Mouse (Mus musculus): ENCODE results near the gene Eps8l1.
A peak's percentile ranks its signal among the peaks of the same experiment; 100 is the strongest.

Eps8l1 gene

DNA sequence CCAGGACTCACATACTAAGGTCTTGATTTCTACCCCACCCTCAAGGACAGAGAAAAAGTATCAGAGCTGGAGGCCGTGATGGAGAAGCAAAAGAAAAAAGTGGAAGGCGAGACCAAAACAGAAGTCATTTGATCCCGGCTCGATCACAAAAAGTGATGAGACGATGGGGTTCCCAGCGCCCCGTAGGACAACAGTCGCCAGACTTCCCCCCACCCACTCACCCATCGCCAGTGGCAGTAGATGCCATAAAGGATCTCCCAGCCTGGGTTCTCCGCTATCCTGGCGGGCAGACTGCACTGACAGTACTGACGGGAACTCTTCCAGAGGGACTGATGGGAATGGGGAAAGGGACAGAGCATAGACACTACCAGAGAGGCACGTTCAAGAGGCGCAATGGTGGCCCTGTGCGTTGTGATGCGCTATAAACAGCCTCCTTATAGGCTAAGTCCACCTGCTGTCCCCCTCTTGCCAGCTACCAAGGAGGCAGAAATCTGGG is 18.4 kb downstream of the Eps8l1 start:
- DNase-seq: no peak

- DNase-seq: peak; percentile 50
These were observed 19.2 kb downstream of the Eps8l1 start for GRCm38 (mm10) chr7:4479674-4480073.

DNA sequence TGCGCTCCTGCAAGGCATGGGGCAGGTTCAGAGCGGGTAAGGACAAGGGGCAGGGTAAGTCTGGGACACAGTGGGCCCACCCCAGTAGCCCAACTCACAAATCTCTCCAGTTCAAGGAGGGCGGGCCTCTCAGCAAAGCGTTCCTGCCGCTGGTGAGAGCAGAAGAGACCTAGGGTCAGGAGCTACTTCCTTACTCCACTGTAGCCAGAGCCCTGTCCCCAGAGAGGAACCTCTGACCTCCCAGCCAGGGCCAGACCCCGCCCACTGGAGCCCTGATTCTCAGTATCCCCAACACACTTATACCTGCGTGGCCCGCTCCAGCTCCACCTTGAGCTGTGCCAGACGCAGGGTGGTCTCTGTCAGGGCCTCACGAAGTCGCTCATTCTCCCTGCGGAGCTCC is 21.8 kb downstream of the Eps8l1 start:
- DNase-seq: no peak

GRCm38 (mm10) chr7:4491308-4491707 is 30.8 kb downstream of the Eps8l1 start:
- DNase-seq: no peak

GRCm38 (mm10) chr7:4492284-4493224 is 32.1 kb downstream of the Eps8l1 start:
- peak; percentile 37 for DNase-seq

- DNase-seq: no peak
These were observed 33.5 kb downstream of the Eps8l1 start for GRCm38 (mm10) chr7:4493991-4494390.

DNA sequence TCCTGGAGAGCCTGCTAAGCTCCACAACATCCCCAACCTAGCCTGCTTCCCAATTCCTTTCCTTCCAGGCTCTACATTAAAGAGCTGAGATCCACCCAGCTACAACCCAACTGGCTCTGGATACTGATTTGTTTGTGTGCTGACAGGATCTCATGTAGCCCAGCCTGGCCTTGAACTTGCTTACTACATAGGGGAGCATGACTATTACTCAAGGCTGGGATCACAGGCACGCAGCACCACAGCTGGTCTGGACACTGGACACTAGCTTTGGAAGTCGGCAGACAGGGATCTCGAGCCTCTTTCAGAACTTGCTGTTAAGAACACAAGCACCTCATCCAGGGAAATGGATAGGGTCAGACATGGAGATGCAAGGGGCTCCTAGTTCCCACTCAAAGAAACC is 36.0 kb downstream of the Eps8l1 start:
- DNase-seq: no peak

GRCm38 (mm10) chr7:4497271-4497903 is 36.9 kb downstream of the Eps8l1 start:
- DNase-seq: no peak

DNA sequence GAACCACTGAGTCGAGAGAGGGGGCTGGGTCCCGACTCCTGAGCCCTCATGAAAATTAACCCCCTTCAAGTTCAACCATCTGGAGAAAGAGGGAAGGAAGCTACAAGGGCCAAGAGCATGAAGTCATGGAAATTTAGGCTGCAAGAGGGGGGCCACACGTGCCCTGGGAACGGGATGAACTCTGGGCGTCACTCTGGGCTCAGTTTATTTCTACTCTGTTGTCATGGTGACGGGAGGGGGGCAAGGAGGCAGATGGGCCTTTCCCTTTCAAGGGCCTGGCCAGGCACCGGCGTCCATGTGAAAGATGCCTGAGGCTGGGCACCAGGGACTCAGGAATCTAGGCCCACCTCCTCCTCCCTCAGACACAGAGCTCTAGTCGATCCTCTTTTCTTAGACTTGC is 37.8 kb downstream of the Eps8l1 start:
- DNase-seq: no peak

GRCm38 (mm10) chr7:4499034-4499433 is 38.6 kb downstream of the Eps8l1 start:
- DNase-seq: no peak

GRCm38 (mm10) chr7:4500892-4501471 is 40.5 kb downstream of the Eps8l1 start:
- peak; percentile 68 for DNase-seq

DNA sequence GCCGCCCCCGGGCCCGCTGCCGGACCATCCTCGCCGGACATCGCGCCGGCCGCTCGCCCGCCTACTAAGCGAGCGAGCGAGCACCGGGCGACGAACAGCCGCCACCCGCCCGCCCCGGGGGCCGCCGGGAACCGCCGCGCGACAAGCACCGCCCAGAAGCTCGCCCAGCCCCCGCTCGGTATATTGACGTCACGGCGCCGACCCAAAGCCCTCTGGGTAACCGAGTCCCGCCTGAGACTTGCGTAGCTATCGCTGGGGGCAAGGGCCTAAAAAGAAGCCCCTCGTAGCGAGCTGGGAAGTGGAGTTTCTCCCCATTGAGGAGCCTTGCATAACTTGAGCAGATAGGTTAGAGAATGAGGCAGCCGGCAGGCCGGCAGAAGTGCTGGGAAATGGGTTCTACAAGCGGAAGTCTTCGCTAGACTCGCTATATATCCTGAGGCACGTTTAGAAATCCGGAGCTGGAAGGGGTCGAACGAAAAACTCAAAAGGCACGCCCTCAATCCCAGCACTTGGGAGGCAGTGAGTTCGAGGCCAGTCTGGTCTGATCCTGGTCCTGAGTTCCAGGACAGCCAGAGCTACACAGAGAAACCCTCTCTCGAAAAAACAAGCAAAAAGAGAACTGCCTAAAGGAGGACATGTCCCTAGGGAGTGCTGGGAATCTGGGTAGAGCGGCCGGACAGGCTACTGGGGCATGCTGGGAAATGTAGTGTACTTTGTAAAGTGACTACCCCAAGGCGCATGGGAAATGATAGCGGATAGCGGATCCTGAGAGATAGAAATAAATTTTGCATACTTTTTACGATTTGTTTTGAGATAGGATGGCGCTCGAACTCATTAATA is 41.3 kb downstream of the Eps8l1 start, which contains the start of gene Ppp1r12c:
Ppp1r12c (minus strand) TSS at position 123 of the 840 bp plus-strand sequence.
- DNase-seq: peak; percentile 97

DNA sequence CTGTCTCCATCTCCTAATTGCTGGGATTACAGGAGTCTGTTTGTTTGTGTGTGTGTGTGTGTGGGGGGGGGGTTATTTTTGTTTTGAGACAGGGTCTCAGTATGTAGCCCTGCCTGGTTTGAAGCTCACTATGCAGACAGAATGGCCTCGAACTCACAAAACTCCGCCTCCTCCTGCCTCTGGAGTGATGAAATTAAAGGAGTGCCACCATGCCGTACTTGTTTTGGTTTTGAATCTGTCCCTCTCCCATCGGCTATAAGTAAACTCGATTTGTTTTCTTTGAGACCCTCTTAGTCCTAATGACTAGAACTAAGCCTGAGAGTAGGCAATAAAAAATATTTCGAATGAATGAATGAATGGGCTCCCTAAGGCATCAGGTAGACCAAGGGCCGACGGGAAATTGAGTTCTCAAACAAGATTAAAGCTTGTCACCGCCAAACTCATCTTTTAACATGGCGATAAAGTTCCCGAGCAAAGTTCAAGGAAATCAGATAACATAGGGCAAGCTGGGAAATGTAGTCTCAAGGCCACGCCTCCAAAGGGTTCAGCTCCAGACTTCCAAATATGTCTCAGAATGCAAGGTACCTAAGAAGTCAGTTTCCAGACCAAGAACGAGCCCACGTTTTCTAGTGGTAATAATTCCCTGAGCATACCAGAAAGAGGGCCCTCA is 42.1 kb downstream of the Eps8l1 start:
- DNase-seq: peak; percentile 42

GRCm38 (mm10) chr7:4503100-4503499 is 42.6 kb downstream of the Eps8l1 start:
- DNase-seq: no peak

DNA sequence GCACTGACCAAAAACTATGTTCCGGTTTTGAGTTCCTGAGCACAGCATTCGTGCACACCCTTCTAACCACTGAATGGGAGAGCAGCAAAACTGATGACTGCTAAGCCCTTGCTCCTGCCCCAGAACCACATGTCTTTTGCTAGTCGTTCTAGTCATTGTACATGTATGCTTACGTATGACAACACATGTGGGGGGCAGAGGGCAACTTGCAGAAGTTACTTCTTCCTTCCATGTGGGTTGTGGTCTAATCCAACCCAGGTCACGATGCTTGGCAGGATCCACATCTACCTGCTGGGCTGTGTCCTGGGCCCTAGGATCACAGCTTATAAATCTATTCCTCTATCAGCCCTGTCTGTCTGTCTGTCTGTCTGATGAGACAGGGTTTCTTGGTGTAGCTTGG is 43.4 kb downstream of the Eps8l1 start:
- DNase-seq: no peak

DNA sequence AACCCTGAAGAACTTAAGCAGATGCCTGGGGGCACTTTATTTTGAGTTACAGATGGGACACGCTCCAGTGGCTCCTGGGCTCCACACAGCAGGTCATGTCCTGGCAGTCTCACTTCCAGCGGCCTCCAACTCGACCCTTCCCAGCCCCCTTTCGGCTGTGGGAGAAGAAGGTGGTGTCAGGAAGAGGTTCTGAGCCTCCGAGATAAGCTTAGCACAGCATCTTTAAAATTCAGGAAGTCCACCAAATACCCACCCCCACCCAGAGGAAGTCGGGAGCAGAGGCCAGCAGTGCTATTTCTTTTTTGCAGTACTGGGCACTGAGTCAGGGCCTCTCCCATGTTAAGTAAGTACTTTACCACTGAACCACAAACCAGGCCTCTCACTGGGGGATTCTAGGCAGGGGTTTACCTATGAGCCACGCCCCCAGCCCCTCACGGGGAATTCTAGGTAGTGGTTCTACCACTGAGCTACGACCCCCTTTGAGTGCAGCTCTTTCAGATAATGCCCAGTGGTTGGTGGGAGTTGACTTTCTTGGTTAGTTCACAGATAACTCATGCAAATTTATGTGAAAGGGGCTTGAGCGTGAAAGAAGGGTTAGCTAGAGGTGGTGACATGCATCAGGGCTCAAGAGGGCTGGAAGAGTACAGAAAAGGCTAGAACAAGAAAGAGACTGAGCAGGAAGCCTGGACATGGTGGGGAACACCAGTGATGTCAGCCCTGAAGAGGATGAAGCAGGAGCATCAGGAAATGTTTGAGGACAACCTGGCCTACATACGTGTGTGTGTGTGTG is 44.4 kb downstream of the Eps8l1 start:
- DNase-seq: no peak

DNA sequence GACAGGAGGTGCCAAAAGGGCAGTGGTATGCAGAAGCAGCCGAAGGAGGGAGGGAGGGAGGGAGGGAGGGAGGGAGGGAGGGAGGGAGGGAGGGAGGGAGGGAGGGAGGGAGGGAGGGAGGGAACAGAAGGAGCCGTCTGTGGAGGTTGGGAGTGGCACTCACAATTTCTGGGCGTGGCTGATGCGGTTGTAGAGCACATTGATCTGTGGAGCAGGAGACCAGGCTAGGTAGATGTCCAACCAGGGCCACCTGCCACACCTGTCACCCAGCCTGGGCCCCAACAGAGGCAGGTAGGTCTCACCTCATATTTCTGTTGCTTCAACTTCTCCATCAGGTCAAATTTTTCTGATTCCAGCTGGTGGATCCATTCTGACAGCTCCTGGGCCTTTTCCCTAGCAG is 46.7 kb downstream of the Eps8l1 start:
- no peak for DNase-seq

GRCm38 (mm10) chr7:4508062-4508738 is 47.7 kb downstream of the Eps8l1 start:
- DNase-seq: no peak

GRCm38 (mm10) chr7:4508739-4509116 is 48.3 kb downstream of the Eps8l1 start:
- DNase-seq: no peak

GRCm38 (mm10) chr7:4509863-4510608 is 49.6 kb downstream of the Eps8l1 start:
- DNase-seq: peak; percentile 85
